Mouse (Mus musculus): Measurements from ENCODE around the gene T. TPM values are rescaled to one million over a fixed set of nuclear protein-coding genes. Genes with fewer than 3 reads are reported as not detected.

T gene
- total RNA-seq, 2 experiments from 2014 or later: not detected

GRCm38 (mm10) chr17:8433121-8433977, 874 bp upstream of the T start:
- no peak for DNase-seq (ENCODE audit: low spot score)

- no peak for DNase-seq (ENCODE audit: low spot score)
These were observed 2.0 kb downstream of the T start for GRCm38 (mm10) chr17:8436184-8436583.

- no peak for DNase-seq (ENCODE audit: low spot score)
These were observed 9.8 kb downstream of the T start for GRCm38 (mm10) chr17:8444062-8444461.

GRCm38 (mm10) chr17:8447676-8448192, 13.5 kb downstream of the T start:
- no peak for DNase-seq (ENCODE audit: low spot score)

GRCm38 (mm10) chr17:8448324-8448723, 14.1 kb downstream of the T start:
- DNase-seq (ENCODE audit: low spot score): no peak

- DNase-seq (ENCODE audit: low spot score): no peak
These were observed 21.0 kb downstream of the T start for GRCm38 (mm10) chr17:8455196-8455595.

GRCm38 (mm10) chr17:8455601-8456000, 21.4 kb downstream of the T start:
- no peak for DNase-seq (ENCODE audit: low spot score)

- DNase-seq (ENCODE audit: low spot score): no peak
These were observed 22.7 kb downstream of the T start for GRCm38 (mm10) chr17:8456856-8457460.

GRCm38 (mm10) chr17:8461568-8461967, 27.3 kb downstream of the T start:
- no peak for DNase-seq (ENCODE audit: low spot score)

GRCm38 (mm10) chr17:8463482-8464128, 29.4 kb downstream of the T start:
- DNase-seq (ENCODE audit: low spot score): peak; percentile 39

- DNase-seq (ENCODE audit: low spot score): no peak
These were observed 33.5 kb downstream of the T start for GRCm38 (mm10) chr17:8467771-8468170.

GRCm38 (mm10) chr17:8468716-8469344, 34.6 kb downstream of the T start:
- DNase-seq (ENCODE audit: low spot score): peak; percentile 75

GRCm38 (mm10) chr17:8478554-8478953, 44.3 kb downstream of the T start:
- no peak for DNase-seq (ENCODE audit: low spot score)

GRCm38 (mm10) chr17:8479493-8480128, 45.4 kb downstream of the T start:
- no peak for DNase-seq (ENCODE audit: low spot score)

- no peak for DNase-seq (ENCODE audit: low spot score)
These were observed 47.6 kb downstream of the T start for GRCm38 (mm10) chr17:8481797-8482196.

GRCm38 (mm10) chr17:8482876-8483275, 48.7 kb downstream of the T start:
- DNase-seq (ENCODE audit: low spot score): no peak

- no peak for DNase-seq (ENCODE audit: low spot score)
These were observed 50.0 kb downstream of the T start for GRCm38 (mm10) chr17:8484246-8484645.

GRCm38 (mm10) chr17:8485146-8485545, 50.9 kb downstream of the T start:
- DNase-seq (ENCODE audit: low spot score): no peak

- peak; percentile 19 for DNase-seq (ENCODE audit: low spot score)
These were observed 53.6 kb downstream of the T start for GRCm38 (mm10) chr17:8487824-8488223.

- DNase-seq (ENCODE audit: low spot score): no peak
These were observed 56.7 kb downstream of the T start for GRCm38 (mm10) chr17:8490971-8491370.

Measured in gastrocnemius, adult 18-20 months (tissue).